Mouse (Mus musculus) bone marrow macrophage, adult 2 months (primary cell): ENCODE results near the gene Ssbp3. TPM values are rescaled to one million over a fixed set of nuclear protein-coding genes. Genes with fewer than 3 reads are reported as not detected.

Experiments
- H3K27ac ChIP-seq: 2 replicates; pipeline ENCODE4 v1.5.1; 2012; ENCODE audit warnings: low read depth, low read length; ENCODE audit not compliant: insufficient read depth
- H3K4me1 ChIP-seq: 2 replicates; pipeline ENCODE4 v1.6.1; 2012; ENCODE audit warnings: low read length; ENCODE audit not compliant: control insufficient read depth, insufficient read depth
- H3K4me3 ChIP-seq: 2 replicates; pipeline ENCODE4 v1.5.1; 2012; ENCODE audit warnings: mild to moderate bottlenecking, low read length, moderate library complexity; ENCODE audit not compliant: insufficient read depth
- CTCF ChIP-seq: IDR thresholded peaks from 2 replicates; pipeline ENCODE4 v1.5.1; 2012; ENCODE audit warnings: low read depth, mild to moderate bottlenecking, low read length, moderate library complexity
- POLR2A ChIP-seq: IDR thresholded peaks from 2 replicates; pipeline ENCODE4 v1.6.1; 2012; ENCODE audit warnings: mild to moderate bottlenecking, low read depth, low read length, borderline replicate concordance
- polyA plus RNA-seq: library from polyadenylated mRNA; stranded (reverse); fragments of >200 nt; gene quantifications from 2 replicates; pipeline ENCODE4 v1.2.4, GENCODE M21; 2012; ENCODE audit not compliant: missing spikeins, insufficient read depth, insufficient read length

Ssbp3 gene
- polyA plus RNA-seq, 1 experiment: 34.8 TPM

DNA sequence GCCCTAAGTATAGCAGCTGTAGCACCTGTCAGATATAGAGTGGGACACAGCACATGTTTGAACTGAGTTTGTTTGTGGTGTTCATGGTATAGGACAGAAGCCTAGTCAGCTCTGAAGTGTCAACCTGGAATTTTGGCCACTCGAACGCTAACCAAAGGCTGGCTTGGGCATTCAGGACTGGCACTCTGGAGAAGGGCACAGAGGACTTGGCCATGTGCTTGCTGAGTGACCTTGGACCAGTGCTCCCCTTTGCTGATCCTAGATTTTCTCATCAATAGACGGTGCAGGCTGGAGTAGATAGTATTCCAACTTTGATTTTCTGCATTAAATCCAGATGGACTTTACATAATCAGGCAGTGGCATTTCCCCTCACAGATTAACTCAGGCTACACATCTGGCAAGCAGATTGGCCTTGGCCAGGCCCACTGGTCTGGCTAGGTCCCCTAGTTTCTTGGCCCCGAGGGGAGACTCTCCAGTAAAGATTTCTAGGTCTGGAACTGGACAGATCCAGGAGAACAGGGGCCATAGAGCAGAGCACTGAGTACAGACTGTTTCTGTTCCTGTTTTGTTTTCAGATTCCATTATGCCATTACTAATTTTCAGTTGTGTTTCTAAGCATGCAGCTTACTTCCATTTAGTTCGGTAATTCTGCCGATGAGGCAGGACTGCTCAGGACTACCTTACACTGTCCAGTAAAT lies 102.8 kb downstream of the Ssbp3 start:
- Histone ChIP-seq H3K27ac (no peak overlapping the region), H3K4me1 (peaks cover 37% of the 10 kb centered on the region), H3K4me3 (no peak overlapping the region)
- TF ChIP-seq CTCF (no peak), POLR2A (no peak)

DNA sequence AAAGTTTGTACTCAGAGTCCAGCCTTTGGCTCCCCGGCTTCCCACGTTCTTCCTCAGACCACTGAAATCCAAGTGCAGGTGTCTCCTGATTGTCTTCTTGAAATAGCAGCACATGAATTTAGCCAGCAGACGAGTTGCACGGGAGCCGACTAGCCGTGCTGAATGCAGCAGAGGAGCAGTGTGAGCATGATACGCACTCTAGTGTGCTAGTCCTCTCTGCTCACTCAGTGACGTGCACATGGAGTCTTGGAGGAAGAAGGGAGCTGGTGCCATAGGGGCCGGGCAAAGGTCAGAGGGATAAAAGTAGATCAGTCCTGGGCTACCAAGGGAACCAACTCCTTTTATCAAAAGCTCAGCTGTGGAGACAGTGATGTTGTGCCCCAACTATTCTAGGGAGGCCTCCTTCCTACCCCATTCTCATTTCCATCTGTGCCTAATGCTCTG lies 103.3 kb downstream of the Ssbp3 start:
- no peak for TF ChIP-seq CTCF
- TF ChIP-seq POLR2A: no peak
- Histone ChIP-seq H3K4me1 (peaks cover 37% of the 10 kb centered on the region), H3K27ac (no peak overlapping the region), H3K4me3 (no peak overlapping the region)

DNA sequence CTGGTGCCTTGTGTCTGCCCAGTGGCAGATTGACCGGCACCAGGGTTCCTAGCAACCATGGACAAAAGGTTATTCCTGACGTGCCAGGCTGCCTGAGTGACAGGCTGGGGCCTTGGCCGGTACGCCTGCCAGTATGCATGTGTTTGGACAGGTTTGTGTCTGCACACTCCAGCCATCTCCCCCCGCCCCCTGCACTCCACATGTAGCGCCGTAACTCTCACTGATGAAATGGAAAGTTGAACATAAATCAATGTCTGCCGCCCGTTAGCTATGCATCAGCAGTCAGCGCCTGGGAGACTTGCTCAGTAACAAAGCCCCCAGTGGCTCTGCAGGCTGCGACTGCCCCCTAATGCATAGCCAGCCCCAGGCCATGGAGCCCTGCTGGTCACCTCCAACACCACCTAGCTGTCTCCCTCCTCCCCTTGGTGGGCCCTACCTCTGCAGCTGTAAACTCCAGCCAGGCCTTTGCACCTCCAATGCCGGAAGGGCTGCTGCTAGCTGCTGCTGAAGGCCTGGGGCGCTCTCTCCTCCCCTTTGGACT lies 105.5 kb downstream of the Ssbp3 start:
- peaks cover 32% of the 10 kb centered on the region for H3K4me1 ChIP-seq
- H3K27ac ChIP-seq: no peak overlapping the region
- H3K4me3 ChIP-seq: no peak overlapping the region
- TF ChIP-seq POLR2A (no peak), CTCF (no peak)

DNA sequence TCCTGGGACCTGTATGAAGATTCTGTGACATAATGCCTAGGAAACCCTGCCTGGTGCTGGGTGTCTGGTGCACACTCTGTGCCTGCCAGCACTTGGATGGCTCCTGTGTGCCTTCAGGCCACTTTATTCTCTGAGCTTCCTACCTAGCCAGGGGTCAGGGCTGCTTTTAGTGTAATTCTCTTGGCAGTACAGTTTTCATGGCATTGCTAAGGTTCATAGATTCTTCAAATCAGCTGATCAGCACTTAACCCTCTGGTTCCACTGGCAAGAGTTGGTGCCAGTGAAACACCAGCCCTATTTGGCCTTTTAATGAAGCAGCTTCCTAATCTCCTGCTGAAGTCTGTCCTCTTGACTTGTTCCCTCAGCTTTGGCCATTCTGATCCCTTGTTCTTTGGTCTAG lies 106.8 kb downstream of the Ssbp3 start:
- peaks cover 23% of the 10 kb centered on the region for H3K4me1 ChIP-seq
- no peak for TF ChIP-seq CTCF
- TF ChIP-seq POLR2A: no peak
- H3K27ac ChIP-seq: no peak overlapping the region
- no peak overlapping the region for H3K4me3 ChIP-seq

DNA sequence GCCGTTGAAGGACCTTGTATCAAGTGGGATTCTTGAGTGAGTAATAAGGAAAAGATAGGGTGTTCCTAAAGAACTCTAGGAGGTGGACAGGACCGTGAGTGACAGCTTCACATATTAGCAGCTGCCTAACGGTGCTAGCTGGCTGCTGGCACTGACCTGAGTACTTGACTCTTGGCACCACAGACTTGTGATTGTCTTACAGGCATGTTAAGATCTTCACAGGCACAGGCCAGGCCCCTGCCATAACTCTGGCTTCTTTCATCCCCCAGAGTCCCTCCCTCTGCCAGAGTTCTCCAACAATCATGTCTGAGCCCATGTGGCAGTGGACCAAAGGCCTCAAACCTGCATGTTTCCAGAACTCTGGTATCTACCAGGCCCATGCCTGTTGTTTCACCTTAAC lies 108.0 kb downstream of the Ssbp3 start:
- Histone ChIP-seq H3K27ac (no peak overlapping the region), H3K4me1 (peaks cover 12% of the 10 kb centered on the region), H3K4me3 (no peak overlapping the region)
- TF ChIP-seq CTCF: no peak
- TF ChIP-seq POLR2A: no peak

DNA sequence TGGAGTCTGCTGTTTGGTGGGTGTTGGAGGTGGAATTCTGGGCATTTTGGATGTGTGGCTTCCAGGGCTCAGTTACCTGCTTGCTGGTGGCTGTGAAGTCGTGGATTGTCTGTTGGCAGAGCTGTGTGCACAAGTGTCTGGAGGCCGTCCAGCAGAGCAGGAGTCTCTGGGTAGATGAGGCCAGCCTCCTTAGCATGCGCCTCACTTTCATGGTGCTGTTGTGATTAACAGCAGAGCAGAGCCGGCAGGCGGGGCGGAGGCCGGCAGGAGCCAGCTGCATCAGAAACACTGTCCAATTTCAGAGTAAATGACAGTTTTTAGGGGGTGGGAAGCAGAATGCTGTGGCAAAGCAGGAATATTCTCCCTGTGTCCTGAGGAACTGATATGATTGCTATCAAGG lies 108.5 kb downstream of the Ssbp3 start:
- H3K4me1 ChIP-seq: peaks cover 9% of the 10 kb centered on the region
- no peak overlapping the region for H3K4me3 ChIP-seq
- TF ChIP-seq POLR2A (no peak), CTCF (no peak)
- H3K27ac ChIP-seq: no peak overlapping the region

DNA sequence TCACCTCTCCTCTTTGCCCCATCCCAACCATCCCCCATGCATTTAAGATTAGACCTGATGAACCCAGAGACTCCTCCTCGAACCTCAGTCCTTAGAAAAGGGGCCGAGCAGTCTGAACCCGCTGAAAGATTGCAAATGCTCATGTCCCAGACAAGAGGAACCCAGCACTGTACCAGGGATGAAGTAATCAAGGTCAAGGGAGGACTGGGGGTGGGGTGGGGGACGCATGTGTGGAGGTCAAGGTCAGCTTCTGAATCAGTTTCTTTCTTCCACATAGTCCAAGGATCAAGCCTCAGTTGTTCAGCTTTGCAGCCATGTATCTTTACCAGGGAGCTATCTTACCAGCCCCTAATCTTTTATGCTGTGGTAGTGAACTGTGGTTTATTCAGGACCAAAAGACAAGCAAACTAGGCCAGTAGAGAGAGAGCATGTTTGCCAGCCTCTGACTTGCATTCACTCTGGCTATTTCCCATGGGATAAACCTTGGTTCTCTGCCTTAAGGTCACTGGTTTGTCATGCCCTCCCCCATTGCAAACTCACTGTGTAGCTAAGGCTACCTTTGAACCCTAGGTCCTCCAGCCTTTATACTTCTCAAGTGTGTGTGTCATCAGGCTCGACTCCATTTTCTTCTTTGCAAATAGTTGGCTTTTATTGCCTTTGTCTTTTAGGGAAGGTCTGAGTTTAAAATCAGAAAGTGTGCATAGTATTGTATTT lies 109.9 kb downstream of the Ssbp3 start:
- Histone ChIP-seq H3K4me3 (no peak overlapping the region), H3K27ac (no peak overlapping the region), H3K4me1 (peaks cover 9% of the 10 kb centered on the region)
- TF ChIP-seq POLR2A: no peak
- no peak for TF ChIP-seq CTCF

DNA sequence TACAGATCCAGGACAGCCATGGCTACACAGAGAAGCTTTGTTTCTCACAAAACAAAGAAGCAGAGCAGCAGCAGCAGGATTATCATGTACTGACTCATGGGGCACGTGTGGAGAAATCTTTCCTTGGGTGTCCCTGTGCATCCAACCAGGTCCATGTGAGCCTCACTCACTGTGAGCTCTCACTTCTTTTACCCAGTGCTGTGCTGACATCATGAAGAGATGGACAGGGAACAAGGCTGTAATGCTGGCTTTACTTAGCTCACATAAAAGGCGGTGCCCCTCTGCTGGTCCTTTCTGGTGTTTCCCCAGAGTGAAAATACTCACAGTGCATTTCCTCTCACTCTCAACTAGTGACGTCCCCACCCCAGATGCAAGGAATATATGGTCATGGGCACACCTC lies 111.0 kb downstream of the Ssbp3 start:
- no peak overlapping the region for H3K4me3 ChIP-seq
- TF ChIP-seq POLR2A (no peak), CTCF (no peak)
- no peak overlapping the region for H3K27ac ChIP-seq
- peaks cover 9% of the 10 kb centered on the region for H3K4me1 ChIP-seq

DNA sequence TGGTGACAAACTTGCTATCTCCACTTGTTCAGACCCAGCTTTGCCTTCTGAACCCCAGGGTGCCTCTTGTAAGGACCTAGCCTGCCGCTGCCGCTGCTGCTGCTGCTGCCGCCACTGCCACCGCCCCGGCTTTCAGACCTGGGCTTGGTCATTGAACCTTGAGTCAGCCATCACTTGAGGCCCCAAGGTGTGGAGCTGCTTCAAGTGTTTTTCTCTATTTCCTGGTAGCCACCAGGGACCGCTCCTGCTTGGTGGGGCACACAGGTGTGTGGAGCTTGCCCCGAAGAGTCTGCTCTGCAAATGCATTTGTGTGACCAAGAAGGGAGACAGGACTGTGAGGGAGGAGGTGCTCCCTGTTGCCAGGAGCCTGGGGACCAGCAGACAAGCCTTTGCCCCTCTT lies 114.4 kb downstream of the Ssbp3 start:
- TF ChIP-seq POLR2A: no peak
- TF ChIP-seq CTCF: no peak
- H3K4me1 ChIP-seq: no peaks in the 10 kb centered on the region
- no peak overlapping the region for H3K27ac ChIP-seq
- H3K4me3 ChIP-seq: no peak overlapping the region

DNA sequence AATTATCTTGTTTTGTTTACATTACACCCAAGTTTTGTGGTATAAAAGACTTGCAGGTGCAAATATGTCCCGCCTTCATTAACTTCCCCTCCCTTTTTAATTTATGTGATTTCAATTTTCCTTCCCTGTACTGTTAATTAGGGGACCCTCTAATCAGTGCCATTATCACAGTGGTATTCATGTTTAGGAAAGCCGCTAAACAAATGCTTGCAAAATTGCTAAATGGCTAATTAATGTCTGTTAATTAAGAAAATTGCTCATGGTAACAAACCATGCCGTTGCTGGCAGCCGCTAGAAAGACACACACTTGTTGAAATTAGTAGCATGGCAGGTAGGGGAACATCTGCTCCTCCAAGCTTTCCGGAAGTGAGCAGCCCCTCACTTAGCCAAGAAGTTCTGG lies 114.9 kb downstream of the Ssbp3 start:
- TF ChIP-seq POLR2A: no peak
- no peak for TF ChIP-seq CTCF
- Histone ChIP-seq H3K4me1 (no peaks in the 10 kb centered on the region), H3K4me3 (no peak overlapping the region), H3K27ac (no peak overlapping the region)
